Mouse (Mus musculus): ENCODE results near the gene Gp1ba. TPM values are rescaled to one million over a fixed set of nuclear protein-coding genes. Genes with fewer than 3 reads are reported as not detected.

Gp1ba gene
- total RNA-seq, 2 experiments from 2014 or later, result not detected

DNA sequence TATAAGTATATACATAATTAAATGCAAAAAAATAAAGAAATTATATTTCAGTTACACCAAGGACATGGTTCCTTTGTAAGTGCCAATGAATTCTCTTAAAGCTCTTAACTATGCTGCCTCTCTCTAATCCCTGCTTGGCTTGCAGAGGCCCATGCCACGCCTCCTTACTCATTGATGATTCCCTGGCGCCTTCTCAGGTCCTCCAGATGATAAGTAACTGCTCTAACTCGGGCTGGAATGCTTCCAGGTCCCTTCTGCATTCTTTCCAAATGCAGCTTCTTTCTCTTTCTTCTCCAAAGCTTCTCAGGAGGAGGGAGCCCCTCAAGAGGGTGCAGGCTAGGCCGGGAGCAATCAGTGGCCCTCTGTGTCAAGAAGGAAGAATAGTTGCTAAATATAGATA, 50.7 kb downstream of the Gp1ba start:
- intact Hi-C loops (cut with DNase I), result no loop called here
- no peak for DNase-seq

Other genes starting within 250 kb of the Gp1ba start
- gene Pelp1, start 229.1 kb upstream of the Gp1ba start, total RNA-seq (2021), result 10 to 100 TPM; 16.1 to 20.9 TPM
- gene Arrb2, start 206.5 kb upstream of the Gp1ba start, total RNA-seq (2021), result 1 to 10 TPM; 6.2 to 8.1 TPM
- gene Med11, start 187.2 kb upstream of the Gp1ba start, total RNA-seq (2021), result 1 to 10 TPM; 4.2 to 6.8 TPM
- under 1 TPM; 0.10 to 0.61 TPM for gene Zmynd15, start 179.7 kb upstream of the Gp1ba start, total RNA-seq (2021)
- 1 to 10 TPM; 1.4 to 1.5 TPM for gene Cxcl16, start 179.1 kb upstream of the Gp1ba start, total RNA-seq (2021)
- gene Tm4sf5, start 133.9 kb upstream of the Gp1ba start, total RNA-seq (2021), result not detected
- not detected for gene Vmo1, start 124.5 kb upstream of the Gp1ba start, total RNA-seq (2021)
- gene Gltpd2, start 119.9 kb upstream of the Gp1ba start, total RNA-seq (2021), result not detected
- gene Psmb6, start 113.8 kb upstream of the Gp1ba start, total RNA-seq (2021), result 100 to 1,000 TPM; 242 TPM
- gene Gm40193, start 106.2 kb upstream of the Gp1ba start, total RNA-seq (2021), result not detected
- 10 to 100 TPM; 15.0 to 17.2 TPM for gene Pld2, start 99.1 kb upstream of the Gp1ba start, total RNA-seq (2021)
- gene Mink1, start 76.2 kb upstream of the Gp1ba start, total RNA-seq (2021), result 10 to 100 TPM; 28.0 to 31.1 TPM
- gene 4930544D05Rik, start 23.3 kb upstream of the Gp1ba start, total RNA-seq (2021), result not detected
- 10 to 100 TPM; 18.0 to 28.1 TPM for gene Chrne, start 19.9 kb upstream of the Gp1ba start, total RNA-seq (2021)
- gene Rnf167, start 8.1 kb downstream of the Gp1ba start, total RNA-seq (2021), result 10 to 100 TPM; 27.3 to 33.8 TPM
- gene Slc25a11, start 8.4 kb downstream of the Gp1ba start, total RNA-seq (2021), result 100 to 1,000 TPM; 308 to 309 TPM
- 100 to 1,000 TPM; 288 to 339 TPM for gene Pfn1, start 15.5 kb downstream of the Gp1ba start, total RNA-seq (2021)
- 1,000 to 10,000 TPM; 8,161 to 9,332 TPM for gene Eno3, start 18.1 kb downstream of the Gp1ba start, total RNA-seq (2021)
- 10 to 100 TPM; 78.9 to 81.6 TPM for gene Spag7, start 30.3 kb downstream of the Gp1ba start, total RNA-seq (2021)
- 10 to 100 TPM; 36.8 to 38.8 TPM for gene Camta2, start 49.0 kb downstream of the Gp1ba start, total RNA-seq (2021)
- 1 to 10 TPM; 3.7 to 4.5 TPM for gene Inca1, start 61.0 kb downstream of the Gp1ba start, total RNA-seq (2021)
- gene Kif1c, start 61.4 kb downstream of the Gp1ba start, total RNA-seq (2021), result 100 to 1,000 TPM; 460 to 537 TPM
- 10 to 100 TPM in 1 of 2 experiments, 1 to 10 TPM in 1; 7.4 to 11.4 TPM for gene Zfp3, start 125.1 kb downstream of the Gp1ba start, total RNA-seq (2021)
- not detected for gene Scimp, start 173.5 kb downstream of the Gp1ba start, total RNA-seq (2021)
- gene Rabep1, start 205.7 kb downstream of the Gp1ba start, total RNA-seq (2021), result 10 to 100 TPM; 27.0 to 31.3 TPM